Mouse (Mus musculus): ENCODE measurements at regions not wholly inside any gene's neighbourhood (a gene's known extent, or its start where the extent isn't known, plus 50 kb on each side); places are given as distances from the start of the nearest gene placed in this dataset.

- peak; percentile 18 for DNase-seq (ENCODE audit: low spot score)
Observed at GRCm38 (mm10) chr14:67181586-67181985, 1172.6 kb upstream of the Gulo start.

- DNase-seq (ENCODE audit: low spot score), result no peak
Observed at GRCm38 (mm10) chr14:67179549-67179948, 1170.5 kb upstream of the Gulo start.

GRCm38 (mm10) chr14:67178329-67179039, 1169.5 kb upstream of the Gulo start:
- no peak for DNase-seq (ENCODE audit: low spot score)

GRCm38 (mm10) chr14:67176672-67177071, 1167.7 kb upstream of the Gulo start:
- no peak for DNase-seq (ENCODE audit: low spot score)

- no peak for DNase-seq (ENCODE audit: low spot score)
Observed at GRCm38 (mm10) chr14:67176100-67176499, 1167.1 kb upstream of the Gulo start.

- no peak for DNase-seq (ENCODE audit: low spot score)
Observed at GRCm38 (mm10) chr14:67174929-67175328, 1165.9 kb upstream of the Gulo start.

- DNase-seq (ENCODE audit: low spot score), result no peak
Observed at GRCm38 (mm10) chr14:67170801-67171200, 1161.8 kb upstream of the Gulo start.

- no peak for DNase-seq (ENCODE audit: low spot score)
Observed at GRCm38 (mm10) chr14:67170248-67170647, 1161.2 kb upstream of the Gulo start.

- no peak for DNase-seq (ENCODE audit: low spot score)
Observed at GRCm38 (mm10) chr14:67169201-67169600, 1160.2 kb upstream of the Gulo start.

GRCm38 (mm10) chr14:67159996-67160395, 1151.0 kb upstream of the Gulo start:
- no peak for DNase-seq (ENCODE audit: low spot score)

GRCm38 (mm10) chr14:67158867-67159266, 1149.9 kb upstream of the Gulo start:
- no peak for DNase-seq (ENCODE audit: low spot score)

- DNase-seq (ENCODE audit: low spot score), result no peak
Observed at GRCm38 (mm10) chr14:67156366-67156765, 1147.4 kb upstream of the Gulo start.

GRCm38 (mm10) chr14:67153621-67154020, 1144.6 kb upstream of the Gulo start:
- DNase-seq (ENCODE audit: low spot score), result peak; percentile 15

- DNase-seq (ENCODE audit: low spot score), result no peak
Observed at GRCm38 (mm10) chr14:67149961-67150471, 1141.0 kb upstream of the Gulo start.

GRCm38 (mm10) chr14:67149091-67149490, 1140.1 kb upstream of the Gulo start:
- peak; percentile 37 for DNase-seq (ENCODE audit: low spot score)

GRCm38 (mm10) chr14:67146602-67147001, 1137.6 kb upstream of the Gulo start:
- DNase-seq (ENCODE audit: low spot score), result no peak

- no peak for DNase-seq (ENCODE audit: low spot score)
Observed at GRCm38 (mm10) chr14:67145046-67145445, 1136.0 kb upstream of the Gulo start.

GRCm38 (mm10) chr14:67144461-67144985, 1135.5 kb upstream of the Gulo start:
- DNase-seq (ENCODE audit: low spot score), result peak; percentile 14

- no peak for DNase-seq (ENCODE audit: low spot score)
Observed at GRCm38 (mm10) chr14:67143826-67144225, 1134.8 kb upstream of the Gulo start.

GRCm38 (mm10) chr14:67142556-67143250, 1133.7 kb upstream of the Gulo start:
- no peak for DNase-seq (ENCODE audit: low spot score)

- no peak for DNase-seq (ENCODE audit: low spot score)
Observed at GRCm38 (mm10) chr14:67141581-67142441, 1132.8 kb upstream of the Gulo start.

- DNase-seq (ENCODE audit: low spot score), result no peak
Observed at GRCm38 (mm10) chr14:67141151-67141550, 1132.1 kb upstream of the Gulo start.
